Mouse (Mus musculus) lung, embryonic 15.5 days (tissue): ENCODE results near the gene Hist1h3e. TPM values are rescaled to one million over a fixed set of nuclear protein-coding genes. Genes with fewer than 3 reads are reported as not detected.
"Not testable (repeated sequence)": the region's sequence is repeated elsewhere in the genome, so short reads cannot be mapped to it uniquely, and the experiment has no call there.

Experiments used
- ATAC-seq: fragments of 200-750 bp; cut with Nextera tagmentation; 2 replicates; pipeline ENCODE4 v1.8.0; 2017; ENCODE audit warnings: moderate number of reproducible peaks, borderline replicate concordance; ENCODE audit not compliant: low FRiP score, low TSS enrichment; ENCODE audit errors: extremely low read depth
- H3K27ac ChIP-seq: fragments of 300-500 bp; sonication (generic); 2 replicates; pipeline ENCODE4 v1.5.1; 2015; ENCODE audit warnings: moderate library complexity, mild to moderate bottlenecking, inconsistent platforms
- H3K27me3 ChIP-seq: fragments of 300-500 bp; sonication (generic); 2 replicates; pipeline ENCODE4 v1.6.1; 2015; ENCODE audit warnings: inconsistent platforms
- H3K36me3 ChIP-seq: fragments of 300-500 bp; sonication (generic); 2 replicates; pipeline ENCODE4 v1.6.1; 2015; ENCODE audit warnings: inconsistent platforms
- H3K4me1 ChIP-seq: fragments of 300-500 bp; sonication (generic); 2 replicates; pipeline ENCODE4 v1.6.1; 2015; ENCODE audit warnings: inconsistent platforms
- H3K4me2 ChIP-seq: fragments of 300-500 bp; sonication (generic); 2 replicates; pipeline ENCODE4 v1.6.1; 2015; ENCODE audit warnings: inconsistent platforms, mild to moderate bottlenecking, moderate library complexity
- H3K4me3 ChIP-seq: fragments of 300-500 bp; sonication (generic); 2 replicates; pipeline ENCODE4 v1.5.1; 2015; ENCODE audit warnings: mild to moderate bottlenecking, inconsistent platforms
- H3K9ac ChIP-seq: fragments of 300-500 bp; sonication (generic); 2 replicates; pipeline ENCODE4 v1.6.1; 2015; ENCODE audit warnings: inconsistent platforms
- H3K9me3 ChIP-seq: fragments of 300-500 bp; sonication (generic); 2 replicates; pipeline ENCODE4 v1.6.1; 2016; ENCODE audit warnings: inconsistent platforms
- WGBS: fragments of 180-500 bp; shearing (Covaris S2); methylation state at CpG from one replicate; pipeline ENCODE4 v1.1.7; 2015; 5-methylcytosine and 5-hydroxymethylcytosine counted together
- polyA plus RNA-seq: library from polyadenylated mRNA; unstranded; fragments of >200 nt; fragmentation: Nextera tagmentation; extraction: Ambion mirVana; gene quantifications from 2 replicates; pipeline ENCODE4 v1.2.1, GENCODE M21; 2015

The Hist1h3e gene
- polyA plus RNA-seq, 1 experiment from 2014 or later: 7.9 TPM

- under 1% methylated on average over 54 of the region's 54 CpGs for WGBS
- peak; percentile 90 for ATAC-seq
- no peaks in the 10 kb centered on the region for H3K36me3 ChIP-seq
- H3K4me2 ChIP-seq: peak overlapping the region; percentile 87
- peak overlapping the region; percentile 92 for H3K9ac ChIP-seq
- H3K4me3 ChIP-seq: peak overlapping the region; percentile 62
- H3K4me1 ChIP-seq: peaks cover 13% of the 10 kb centered on the region
- H3K27me3 ChIP-seq: no peaks in the 10 kb centered on the region
- H3K9me3 ChIP-seq: no peaks in the 10 kb centered on the region
- peak overlapping the region; percentile 99 for H3K27ac ChIP-seq
Measured at GRCm38 (mm10) chr13:23554925-23555838, 7.0 kb downstream of the Hist1h3e start.

GRCm38 (mm10) chr13:23554393-23554792, 7.8 kb downstream of the Hist1h3e start:
- peak overlapping the region; percentile 99 for H3K27ac ChIP-seq
- ATAC-seq: no peak
- no peaks in the 10 kb centered on the region for H3K36me3 ChIP-seq
- 15% methylated on average over 9 of the region's 9 CpGs for WGBS
- H3K9ac ChIP-seq: peak overlapping the region; percentile 92; the same call in 1 of the 2 replicates
- no peaks in the 10 kb centered on the region for H3K9me3 ChIP-seq
- H3K4me2 ChIP-seq: peak overlapping the region; percentile 87
- H3K4me3 ChIP-seq: peak overlapping the region; percentile 62
- H3K27me3 ChIP-seq: no peaks in the 10 kb centered on the region
- H3K4me1 ChIP-seq: peaks cover 13% of the 10 kb centered on the region

- ATAC-seq: no peak
- Histone ChIP-seq H3K27me3 (no peaks in the 10 kb centered on the region), H3K9me3 (no peaks in the 10 kb centered on the region), H3K36me3 (no peaks in the 10 kb centered on the region), H3K4me1 (peaks cover 13% of the 10 kb centered on the region), H3K27ac (peak within 1 kb of the TSS; percentile 99), H3K4me2 (peak within 1 kb of the TSS; percentile 87), H3K9ac (0 out of 2 replicates have a peak within 1 kb of the TSS, but pooled peaks have one; percentile 19), H3K4me3 (no peak within 1 kb of the TSS)
Measured at GRCm38 (mm10) chr13:23552962-23553361, 9.2 kb downstream of the Hist1h3e start, which contains the start of gene Hist1h1d. Gene Hist1h1d (plus strand): TSS chr13:23553262.

DNA sequence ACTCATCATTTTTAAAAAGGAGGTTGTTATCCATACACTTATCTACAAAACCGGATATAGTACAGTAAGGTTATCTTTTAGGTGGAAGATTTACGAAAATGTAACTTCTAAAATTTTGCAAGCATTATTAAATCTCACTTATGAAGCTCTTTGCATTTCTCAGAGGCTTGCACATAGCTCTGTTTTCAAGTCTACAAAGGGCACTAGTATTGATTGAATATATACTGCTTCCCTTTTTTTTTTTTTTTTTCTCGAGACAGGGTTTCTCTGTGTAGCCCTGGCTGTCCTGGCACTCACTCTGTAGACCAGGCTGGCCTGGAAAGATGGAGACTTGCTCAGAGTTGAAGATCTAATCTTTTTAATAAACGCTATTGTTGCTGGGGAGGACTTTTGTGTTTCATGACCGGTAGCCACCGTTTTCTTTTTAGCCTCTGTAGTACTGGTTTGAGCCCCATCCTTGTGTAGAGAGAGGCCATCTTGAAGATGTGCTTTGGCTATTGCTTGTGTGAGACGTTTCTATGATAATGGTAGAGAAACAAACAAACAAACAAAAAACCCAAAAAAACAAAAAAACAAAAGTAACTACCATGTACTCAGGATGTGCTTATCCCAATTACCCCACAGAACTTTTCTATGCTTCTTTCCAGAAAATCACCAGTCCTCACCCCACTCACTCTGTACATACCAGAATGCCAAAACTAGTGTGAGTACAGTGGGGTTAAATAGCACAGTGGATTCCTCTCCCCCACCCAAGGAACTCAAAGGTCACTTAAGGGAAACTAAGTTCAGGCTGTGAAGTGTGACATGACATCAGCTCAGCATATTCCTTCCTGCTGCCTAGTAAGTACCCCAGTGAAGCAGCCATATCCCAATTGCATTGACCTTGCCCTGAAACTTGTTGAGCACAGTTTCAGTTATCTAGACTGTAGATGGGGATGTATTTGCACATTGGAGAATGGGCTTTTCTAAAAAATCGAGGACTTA, 9.9 kb downstream of the Hist1h3e start:
- Histone ChIP-seq H3K36me3 (no peaks in the 10 kb centered on the region), H3K9me3 (no peaks in the 10 kb centered on the region), H3K4me3 (peak overlapping the region; percentile 48), H3K4me2 (peak overlapping the region; percentile 62), H3K27ac (peak overlapping the region; percentile 93), H3K27me3 (no peaks in the 10 kb centered on the region), H3K4me1 (peaks cover 13% of the 10 kb centered on the region), H3K9ac (peak overlapping the region; percentile 19; the same call in 1 of the 2 replicates)
- no peak for ATAC-seq
- 39% methylated on average over 8 of the region's 8 CpGs for WGBS

DNA sequence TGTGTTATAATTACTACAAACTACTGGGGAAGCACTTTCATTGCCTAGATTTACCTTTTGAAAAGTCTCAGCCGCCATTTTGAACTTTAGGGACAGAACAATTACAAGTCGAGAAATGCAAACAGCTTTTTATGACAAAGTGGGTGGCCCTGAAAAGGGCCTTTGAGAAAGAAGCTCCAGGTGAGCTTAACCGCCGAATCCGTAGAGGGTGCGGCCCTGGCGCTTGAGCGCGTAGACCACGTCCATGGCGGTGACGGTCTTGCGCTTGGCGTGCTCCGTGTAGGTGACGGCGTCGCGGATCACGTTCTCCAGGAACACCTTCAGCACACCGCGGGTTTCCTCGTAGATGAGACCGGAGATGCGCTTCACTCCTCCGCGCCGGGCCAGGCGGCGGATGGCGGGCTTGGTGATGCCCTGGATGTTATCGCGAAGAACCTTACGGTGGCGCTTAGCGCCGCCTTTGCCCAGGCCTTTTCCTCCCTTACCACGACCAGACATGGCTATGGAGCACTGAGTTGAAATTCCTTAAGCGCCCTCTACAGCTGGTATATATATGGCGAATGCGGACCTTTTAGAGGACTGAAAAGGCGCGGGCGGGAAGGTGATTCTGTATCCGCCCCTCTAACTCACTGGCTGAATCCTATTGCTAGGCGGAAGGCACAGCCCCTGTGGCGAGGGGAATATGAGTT, 10.9 kb downstream of the Hist1h3e start, which contains the start of gene Hist1h4f:
Gene Hist1h4f (minus strand): TSS at position 503 of the 689 bp plus-strand sequence.
- WGBS: under 1% methylated on average over 47 of the region's 47 CpGs
- Histone ChIP-seq H3K4me2 (peak within 1 kb of the TSS; percentile 62), H3K4me3 (peak within 1 kb of the TSS; percentile 48), H3K9ac (peak within 1 kb of the TSS; percentile 54), H3K27ac (peak within 1 kb of the TSS; percentile 93)
- H3K4me1 ChIP-seq, H3K27me3 ChIP-seq, H3K9me3 ChIP-seq, H3K36me3 ChIP-seq: not testable (repeated sequence)
- peak; percentile 81 for ATAC-seq

DNA sequence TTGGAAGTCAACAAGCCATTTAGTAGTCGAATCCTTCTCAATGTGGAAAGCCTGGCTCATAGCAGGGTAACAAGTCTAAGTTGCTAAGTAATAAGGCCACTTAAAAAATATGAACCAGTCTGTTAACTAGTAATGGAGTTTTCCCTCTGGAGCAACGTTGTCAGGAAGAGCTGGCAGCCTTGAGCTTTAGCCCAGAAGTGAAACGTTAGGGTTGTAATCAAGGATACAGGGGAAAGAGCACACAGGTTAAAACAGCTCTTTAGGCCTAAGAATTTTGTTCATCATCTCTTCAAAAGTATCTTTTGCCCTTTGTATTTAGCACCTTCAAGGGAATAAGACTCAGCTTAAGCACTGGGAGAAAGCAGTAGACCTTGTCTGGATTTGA, 11.4 kb downstream of the Hist1h3e start:
- peak overlapping the region; percentile 48 for H3K4me3 ChIP-seq
- peak overlapping the region; percentile 54 for H3K9ac ChIP-seq
- H3K4me1 ChIP-seq: peaks cover 10% of the 10 kb centered on the region
- ATAC-seq: no peak
- peak overlapping the region; percentile 93 for H3K27ac ChIP-seq
- no peaks in the 10 kb centered on the region for H3K27me3 ChIP-seq
- no peaks in the 10 kb centered on the region for H3K9me3 ChIP-seq
- 10% methylated on average over 3 of the region's 3 CpGs for WGBS
- H3K4me2 ChIP-seq: peak overlapping the region; percentile 62
- H3K36me3 ChIP-seq: no peaks in the 10 kb centered on the region

GRCm38 (mm10) chr13:23546694-23547093, 15.5 kb downstream of the Hist1h3e start:
- Histone ChIP-seq H3K4me2 (no peak overlapping the region), H3K9ac (no peak overlapping the region), H3K4me3 (no peak overlapping the region), H3K27me3 (no peaks in the 10 kb centered on the region), H3K9me3 (no peaks in the 10 kb centered on the region), H3K36me3 (no peaks in the 10 kb centered on the region), H3K27ac (0 out of 2 replicates have a peak overlapping the region, but pooled peaks have one; percentile 37), H3K4me1 (peaks cover 6% of the 10 kb centered on the region; the same call in 1 of the 2 replicates)
- no peak for ATAC-seq
- 53% methylated on average over 5 of the region's 5 CpGs for WGBS

GRCm38 (mm10) chr13:23544787-23545120, 17.4 kb downstream of the Hist1h3e start:
- not testable (repeated sequence) for H3K9me3 ChIP-seq, H3K36me3 ChIP-seq, H3K4me1 ChIP-seq, H3K27me3 ChIP-seq
- peak; percentile 2; the same call in 1 of the 2 replicates for ATAC-seq
- Histone ChIP-seq H3K27ac (peak overlapping the region; percentile 93), H3K9ac (peak overlapping the region; percentile 49), H3K4me2 (peak overlapping the region; percentile 67), H3K4me3 (peak overlapping the region; percentile 49)
- WGBS: 2% methylated on average over 11 of the region's 14 CpGs

DNA sequence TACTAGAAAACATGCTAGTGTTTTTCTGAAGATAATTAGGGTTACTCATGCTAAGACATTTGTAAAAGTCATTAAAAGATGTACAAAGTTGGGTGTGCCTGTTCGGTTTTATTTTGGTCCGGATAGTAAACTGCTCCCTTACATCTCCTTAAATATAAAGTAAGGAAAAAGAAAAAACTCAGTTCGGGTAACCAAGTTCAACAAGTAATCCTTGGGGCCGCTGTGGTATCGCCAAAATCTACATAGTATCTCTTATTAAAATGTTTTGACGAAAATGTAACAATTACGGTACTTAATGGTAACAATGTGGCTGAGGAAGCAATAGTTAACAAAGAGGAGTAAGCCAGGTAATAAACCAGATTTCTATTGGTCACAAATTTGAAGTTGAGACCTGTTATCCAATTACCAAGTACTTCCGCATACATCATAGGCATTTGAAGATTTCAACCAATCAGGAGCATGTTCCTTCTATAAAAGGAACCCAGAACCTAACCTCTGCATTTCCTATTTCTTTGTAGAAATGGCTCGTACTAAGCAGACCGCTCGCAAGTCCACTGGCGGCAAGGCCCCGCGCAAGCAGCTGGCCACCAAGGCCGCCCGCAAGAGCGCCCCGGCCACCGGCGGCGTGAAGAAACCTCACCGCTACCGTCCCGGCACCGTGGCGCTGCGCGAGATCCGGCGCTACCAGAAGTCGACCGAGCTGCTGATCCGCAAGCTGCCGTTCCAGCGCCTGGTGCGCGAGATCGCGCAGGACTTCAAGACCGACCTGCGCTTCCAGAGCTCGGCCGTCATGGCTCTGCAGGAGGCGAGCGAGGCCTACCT, 18.0 kb downstream of the Hist1h3e start, which contains the start of gene Hist1h3f:
Gene Hist1h3f (plus strand): TSS at position 88 of the 822 bp plus-strand sequence.
- H3K4me2 ChIP-seq: peak within 1 kb of the TSS; percentile 67
- no peaks in the 10 kb centered on the region for H3K36me3 ChIP-seq
- peak within 1 kb of the TSS; percentile 93 for H3K27ac ChIP-seq
- H3K27me3 ChIP-seq: no peaks in the 10 kb centered on the region
- no peaks in the 10 kb centered on the region for H3K9me3 ChIP-seq
- H3K4me3 ChIP-seq: peak within 1 kb of the TSS; percentile 49
- peak; percentile 92 for ATAC-seq
- under 1% methylated on average over 24 of the region's 45 CpGs for WGBS
- peaks cover 3% of the 10 kb centered on the region; the same call in 1 of the 2 replicates for H3K4me1 ChIP-seq
- peak within 1 kb of the TSS; percentile 58 for H3K9ac ChIP-seq

DNA sequence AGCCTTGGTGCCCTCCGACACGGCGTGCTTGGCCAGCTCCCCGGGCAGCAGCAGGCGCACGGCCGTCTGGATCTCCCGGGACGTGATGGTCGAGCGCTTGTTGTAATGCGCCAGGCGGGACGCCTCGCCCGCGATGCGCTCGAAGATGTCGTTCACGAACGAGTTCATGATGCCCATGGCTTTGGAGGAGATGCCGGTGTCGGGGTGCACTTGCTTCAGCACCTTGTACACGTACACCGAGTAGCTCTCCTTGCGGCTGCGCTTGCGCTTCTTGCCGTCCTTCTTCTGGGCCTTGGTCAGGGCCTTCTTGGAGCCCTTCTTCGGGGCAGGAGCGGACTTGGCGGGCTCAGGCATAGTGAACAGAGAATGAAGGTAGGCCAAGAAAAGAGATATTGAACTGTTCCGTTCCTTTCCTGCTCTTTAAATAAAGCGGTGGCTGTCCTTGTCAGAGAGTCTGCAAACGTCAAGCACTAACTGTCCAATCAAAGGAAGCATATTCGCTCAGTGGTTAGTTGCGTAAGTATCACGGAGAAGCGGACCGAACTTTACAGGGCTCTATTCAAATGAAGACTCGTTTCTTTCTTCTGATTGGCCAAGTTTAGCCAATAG, 19.1 kb downstream of the Hist1h3e start, which contains the start of gene Hist1h2bh:
Gene Hist1h2bh (minus strand): TSS at position 394 of the 609 bp plus-strand sequence.
- H3K27ac ChIP-seq: peak within 1 kb of the TSS; percentile 93
- H3K4me2 ChIP-seq: peak within 1 kb of the TSS; percentile 67
- peak; percentile 96 for ATAC-seq
- H3K4me3 ChIP-seq: peak within 1 kb of the TSS; percentile 49
- H3K4me1 ChIP-seq, H3K27me3 ChIP-seq, H3K9me3 ChIP-seq, H3K36me3 ChIP-seq: not testable (repeated sequence)
- WGBS: under 1% methylated on average over 36 of the region's 42 CpGs
- peak within 1 kb of the TSS; percentile 58 for H3K9ac ChIP-seq
